Mouse (Mus musculus): ENCODE data around the gene Vmn1r160. TPM values are rescaled to one million over a fixed set of nuclear protein-coding genes. Genes with fewer than 3 reads are reported as not detected.
"Not testable (repeated sequence)": the region's sequence is repeated elsewhere in the genome, so short reads cannot be mapped to it uniquely, and the experiment has no call there.

The Vmn1r160 gene
- polyA plus RNA-seq (2015; fragmentation: Nextera tagmentation; extraction: Ambion mirVana), result not detected in 2 replicates

DNA sequence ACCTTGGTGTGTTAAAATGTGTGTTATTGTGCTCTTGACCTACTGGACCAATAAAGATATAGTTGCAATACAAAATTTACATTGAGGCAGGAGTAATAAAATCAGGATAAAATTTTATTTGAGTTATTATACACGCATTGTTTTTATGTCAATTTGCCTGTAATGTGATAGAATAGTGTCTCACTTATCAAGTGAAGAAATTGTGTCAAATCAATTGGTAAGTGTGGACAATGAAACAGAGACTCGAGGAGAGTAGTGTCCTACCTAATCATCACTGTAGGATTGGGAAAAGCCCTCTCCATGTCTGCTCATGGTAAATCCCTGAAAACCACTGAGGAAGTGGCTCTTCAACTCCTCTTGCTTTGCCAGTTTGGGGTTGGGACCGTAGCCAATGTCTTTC is at the start of gene Vmn1r160:
TSS of gene Vmn1r160 (plus strand) at position 301 of the 400 bp plus-strand sequence.
- H3K4me1 ChIP-seq (replicated peaks); H3K9ac ChIP-seq; H3K4me2 ChIP-seq (replicated peaks); H3K27ac ChIP-seq; H3K36me3 ChIP-seq; H3K4me3 ChIP-seq (replicated peaks); H3K9me3 ChIP-seq; H3K27me3 ChIP-seq (replicated peaks); ATAC-seq: not testable (repeated sequence)
- 59% methylated on average over 1 of the region's 3 CpGs for WGBS

GRCm38 (mm10) chr7:22843505-22843904 is 27.5 kb upstream of the Vmn1r160 start, which contains the start of gene Vmn1r159:
Vmn1r159 (minus strand) TSS chr7:22843605.
- not testable (repeated sequence) for H3K4me3 ChIP-seq (replicated peaks); ATAC-seq; H3K4me2 ChIP-seq (replicated peaks); H3K27ac ChIP-seq; H3K36me3 ChIP-seq; H3K27me3 ChIP-seq (replicated peaks); H3K9ac ChIP-seq; H3K9me3 ChIP-seq; H3K4me1 ChIP-seq (replicated peaks)
- WGBS, result 58% methylated on average over 3 of the region's 3 CpGs

Other genes with a start within 250 kb of the Vmn1r160 start
- gene Vmn1r155, start 213.2 kb upstream of the Vmn1r160 start, polyA plus RNA-seq (2015; fragmentation: Nextera tagmentation; extraction: Ambion mirVana), result not detected in 2 replicates
- not detected in 2 replicates for gene Gm8693, start 178.9 kb upstream of the Vmn1r160 start, polyA plus RNA-seq (2015; fragmentation: Nextera tagmentation; extraction: Ambion mirVana)
- gene Gm4567, start 151.5 kb upstream of the Vmn1r160 start, polyA plus RNA-seq (2015; fragmentation: Nextera tagmentation; extraction: Ambion mirVana), result not detected in 2 replicates
- not detected in 2 replicates for gene Vmn1r157, start 109.5 kb upstream of the Vmn1r160 start, polyA plus RNA-seq (2015; fragmentation: Nextera tagmentation; extraction: Ambion mirVana)
- not detected in 2 replicates for gene Vmn1r158, start 80.4 kb upstream of the Vmn1r160 start, polyA plus RNA-seq (2015; fragmentation: Nextera tagmentation; extraction: Ambion mirVana)
- gene Vmn1r159, start 27.6 kb upstream of the Vmn1r160 start, polyA plus RNA-seq (2015; fragmentation: Nextera tagmentation; extraction: Ambion mirVana), result not detected in 2 replicates
- not detected in 2 replicates for gene Gm4214, start 113.4 kb downstream of the Vmn1r160 start, polyA plus RNA-seq (2015; fragmentation: Nextera tagmentation; extraction: Ambion mirVana)
- gene Gm4216, start 148.7 kb downstream of the Vmn1r160 start, polyA plus RNA-seq (2015; fragmentation: Nextera tagmentation; extraction: Ambion mirVana), result not detected in 2 replicates
- gene Vmn1r163, start 184.3 kb downstream of the Vmn1r160 start, polyA plus RNA-seq (2015; fragmentation: Nextera tagmentation; extraction: Ambion mirVana), result not detected in 2 replicates
- gene Gm8720, start 196.2 kb downstream of the Vmn1r160 start, polyA plus RNA-seq (2015; fragmentation: Nextera tagmentation; extraction: Ambion mirVana), result not detected in 2 replicates